Mouse (Mus musculus) layer of hippocampus, postnatal 36 days (tissue): Measurements from ENCODE around the gene Omg. TPM values are rescaled to one million over a fixed set of nuclear protein-coding genes. Genes with fewer than 3 reads are reported as not detected.

Experiments used
- DNase-seq, 2 experiments: peaks; one replicate each; pipeline ENCODE4 v3.0.0; 2022
- total RNA-seq, 2 experiments: library from RNA; stranded (reverse); gene quantifications; 2 replicates each; pipeline ENCODE4 v1.2.3; 2021

Gene Omg
- 10 to 100 TPM; 80.9 to 92.7 TPM for total RNA-seq

DNA sequence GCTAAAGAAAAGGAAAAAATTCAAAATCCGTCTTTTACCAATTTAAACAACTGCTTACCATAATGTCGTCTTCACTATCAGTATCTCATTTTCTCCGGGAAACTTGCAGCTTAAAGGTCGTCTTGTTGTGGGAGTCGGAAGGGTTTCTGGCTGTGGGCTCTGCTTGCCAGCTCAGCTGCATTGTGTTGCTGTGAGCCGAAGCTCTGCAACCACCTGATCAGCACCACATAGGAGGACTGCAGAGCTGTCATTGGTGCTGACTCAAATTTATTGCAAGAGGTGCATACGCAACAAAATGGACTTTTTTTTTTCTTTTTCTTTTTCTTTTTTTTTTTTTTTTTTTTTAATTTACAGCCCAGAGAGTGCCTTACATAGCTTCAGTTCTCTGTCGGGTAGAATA, at the start of gene Omg:
TSS of gene Omg (minus strand) at position 240 of the 400 bp plus-strand sequence.
- DNase-seq = peak; percentile 64 to 65

DNA sequence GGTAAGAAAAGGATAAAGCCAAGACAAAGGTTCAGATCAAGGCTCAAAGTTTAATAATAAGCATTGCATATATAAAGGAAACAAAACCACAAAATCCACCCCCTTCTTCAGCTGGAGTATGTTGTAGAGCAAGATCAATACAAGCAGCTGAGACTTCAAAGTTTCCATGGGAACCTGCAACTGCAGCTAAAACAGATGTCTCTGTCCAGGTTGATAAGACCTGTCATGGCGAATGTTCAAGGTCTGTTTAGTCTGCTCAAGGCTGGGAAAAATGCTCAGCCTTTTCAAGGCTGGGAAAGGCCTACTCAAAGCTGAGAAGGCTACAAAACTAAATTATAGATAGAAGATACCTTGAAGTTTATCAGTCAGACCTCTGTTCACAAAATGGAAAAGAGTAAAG, 48.7 kb upstream of the Omg start:
- DNase-seq = no peak

- no peak for DNase-seq
Measured at GRCm38 (mm10) chr11:79536293-79536692, 32.4 kb upstream of the Omg start.

DNA sequence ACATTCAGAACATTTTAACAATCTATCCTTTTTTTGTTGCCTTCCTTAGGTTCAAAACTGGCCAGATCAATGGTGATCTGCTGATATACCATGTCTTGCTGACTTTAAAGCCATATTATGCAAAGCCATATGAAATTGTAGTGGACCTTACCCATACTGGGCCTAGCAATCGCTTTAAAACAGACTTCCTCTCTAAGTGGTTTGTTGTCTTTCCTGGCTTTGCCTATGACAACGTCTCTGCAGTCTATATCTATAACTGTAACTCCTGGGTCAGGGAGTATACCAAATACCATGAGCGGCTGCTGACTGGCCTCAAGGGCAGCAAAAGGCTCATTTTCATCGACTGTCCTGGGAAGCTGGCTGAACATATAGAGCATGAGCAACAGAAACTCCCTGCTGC, 31.7 kb upstream of the Omg start:
- DNase-seq = no peak

DNA sequence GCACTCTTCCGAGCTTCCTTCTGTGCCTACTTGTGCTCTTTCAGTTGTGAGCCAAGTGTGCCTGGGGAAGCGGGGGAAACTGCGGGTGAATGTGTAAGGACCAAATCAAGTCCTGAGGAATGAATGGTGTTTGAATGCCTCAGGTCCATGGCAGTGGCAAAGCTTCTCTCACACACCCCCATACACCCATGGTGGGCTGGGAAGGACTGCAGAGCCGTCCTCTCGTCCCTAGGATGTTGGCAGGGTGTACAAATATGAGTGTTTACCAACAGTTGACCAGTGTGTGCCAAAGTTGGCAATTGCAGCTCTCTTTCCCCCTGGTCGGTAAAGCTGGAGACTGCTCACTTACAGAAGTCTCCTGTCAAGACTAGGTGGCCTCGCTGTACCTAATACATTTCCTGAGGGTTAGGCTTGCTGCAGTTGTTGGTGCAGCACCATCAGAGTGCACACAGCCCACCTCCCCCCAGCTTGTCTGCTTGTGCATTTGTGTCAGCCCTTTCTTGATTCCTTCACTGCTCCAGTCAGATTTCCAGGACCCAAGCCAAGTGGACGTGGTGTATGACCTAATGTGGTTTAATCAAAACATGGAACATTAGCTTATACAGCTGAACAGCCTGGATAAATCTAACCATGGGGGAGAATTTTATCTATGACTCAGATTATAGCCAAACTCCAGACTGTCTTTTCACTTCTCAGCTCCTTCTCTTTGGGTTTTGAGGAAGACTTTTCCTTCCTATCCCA, 30.2 kb upstream of the Omg start:
- DNase-seq = peak in 1 of 2 experiments; percentile 19

DNA sequence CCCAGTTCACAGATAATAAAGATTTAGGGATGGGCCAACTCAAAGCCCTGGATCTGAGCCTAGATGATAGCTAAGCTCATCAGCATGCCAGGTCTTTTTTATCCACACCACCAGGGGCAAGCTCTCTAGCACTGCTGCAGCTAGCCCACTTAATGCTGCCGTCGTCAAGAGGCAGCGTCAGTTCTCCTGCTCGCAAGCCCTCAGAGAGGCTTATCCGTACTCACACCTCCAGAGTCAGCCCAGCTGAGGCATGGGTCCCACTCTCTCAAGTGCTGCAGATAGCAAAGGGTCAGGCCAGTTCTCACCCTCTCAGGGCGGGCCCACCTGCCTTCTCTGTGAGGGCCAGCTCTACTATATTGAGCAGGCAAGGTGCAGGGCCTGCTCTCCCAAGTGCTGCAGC, 29.4 kb upstream of the Omg start:
- no peak for DNase-seq

GRCm38 (mm10) chr11:79531485-79531884, 27.6 kb upstream of the Omg start:
- DNase-seq = no peak

DNA sequence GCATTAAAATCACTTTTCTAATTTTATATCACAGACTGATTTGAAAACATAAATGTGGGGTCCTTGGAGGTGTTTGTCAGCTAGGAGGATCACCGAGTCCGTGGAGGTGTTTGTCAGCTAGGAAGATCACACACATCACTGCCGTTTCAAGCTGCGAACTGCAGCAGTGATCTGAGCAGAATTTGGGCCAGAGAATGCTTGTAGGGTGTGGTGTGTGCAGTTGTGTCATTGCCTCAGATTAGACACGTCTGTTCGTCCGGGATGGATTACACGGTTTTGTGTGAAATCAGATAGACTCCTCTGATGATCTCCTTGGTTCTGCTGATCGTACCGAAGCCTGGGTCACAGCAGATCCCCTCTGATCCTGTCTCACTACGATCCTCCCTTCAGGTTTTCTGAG, 26.9 kb upstream of the Omg start:
- DNase-seq = no peak

DNA sequence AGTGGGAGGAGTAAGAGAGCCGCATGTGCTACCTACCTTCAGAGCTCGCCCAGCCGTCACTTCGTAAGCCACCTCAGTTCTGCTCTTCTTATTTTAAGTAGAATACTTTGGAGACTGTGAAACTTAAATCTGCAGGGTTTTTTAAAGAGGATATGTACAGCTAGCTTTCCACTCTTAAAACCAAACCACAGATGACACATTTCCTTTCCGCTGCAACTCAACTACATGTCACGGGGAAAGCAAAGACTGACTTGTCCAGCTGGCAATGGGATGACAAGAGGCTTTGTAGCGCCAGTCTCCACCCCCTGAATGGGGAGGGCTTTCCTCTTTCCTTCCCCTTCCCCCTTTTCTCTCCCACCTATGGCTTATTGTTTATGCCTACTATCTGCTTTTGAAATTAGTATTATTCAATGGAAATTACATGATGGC, 26.5 kb upstream of the Omg start, which contains the start of the genes Evi2 and Evi2a:
TSS of gene Evi2 (minus strand) at position 257 of the 429 bp plus-strand sequence.
TSS of gene Evi2a (minus strand) at position 277 of the 429 bp plus-strand sequence.
- DNase-seq = peak in 1 of 2 experiments; percentile 24

DNA sequence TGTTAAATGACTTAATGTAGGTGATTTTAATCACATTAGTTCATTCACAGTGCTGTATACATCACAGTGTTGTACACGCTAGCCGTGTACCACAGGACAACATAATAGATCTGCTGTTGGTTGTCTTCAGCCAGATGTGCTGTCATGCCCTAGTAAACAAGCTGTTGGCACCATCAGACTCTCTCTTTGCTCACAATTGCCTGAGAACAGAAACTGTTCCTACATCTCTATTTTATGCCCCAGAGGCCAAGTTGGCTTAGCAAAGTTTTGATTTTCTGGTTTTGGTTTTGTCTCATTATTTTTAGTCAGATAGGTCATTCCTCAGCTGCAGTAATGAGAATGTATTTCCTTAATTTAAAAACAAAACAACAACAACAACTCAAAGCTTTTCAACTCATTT, 25.9 kb upstream of the Omg start:
- no peak for DNase-seq

GRCm38 (mm10) chr11:79529226-79529625, 25.3 kb upstream of the Omg start:
- no peak for DNase-seq

- DNase-seq = no peak
Measured at GRCm38 (mm10) chr11:79528601-79529000, 24.7 kb upstream of the Omg start.

GRCm38 (mm10) chr11:79527739-79528384, 24.0 kb upstream of the Omg start:
- no peak for DNase-seq

DNA sequence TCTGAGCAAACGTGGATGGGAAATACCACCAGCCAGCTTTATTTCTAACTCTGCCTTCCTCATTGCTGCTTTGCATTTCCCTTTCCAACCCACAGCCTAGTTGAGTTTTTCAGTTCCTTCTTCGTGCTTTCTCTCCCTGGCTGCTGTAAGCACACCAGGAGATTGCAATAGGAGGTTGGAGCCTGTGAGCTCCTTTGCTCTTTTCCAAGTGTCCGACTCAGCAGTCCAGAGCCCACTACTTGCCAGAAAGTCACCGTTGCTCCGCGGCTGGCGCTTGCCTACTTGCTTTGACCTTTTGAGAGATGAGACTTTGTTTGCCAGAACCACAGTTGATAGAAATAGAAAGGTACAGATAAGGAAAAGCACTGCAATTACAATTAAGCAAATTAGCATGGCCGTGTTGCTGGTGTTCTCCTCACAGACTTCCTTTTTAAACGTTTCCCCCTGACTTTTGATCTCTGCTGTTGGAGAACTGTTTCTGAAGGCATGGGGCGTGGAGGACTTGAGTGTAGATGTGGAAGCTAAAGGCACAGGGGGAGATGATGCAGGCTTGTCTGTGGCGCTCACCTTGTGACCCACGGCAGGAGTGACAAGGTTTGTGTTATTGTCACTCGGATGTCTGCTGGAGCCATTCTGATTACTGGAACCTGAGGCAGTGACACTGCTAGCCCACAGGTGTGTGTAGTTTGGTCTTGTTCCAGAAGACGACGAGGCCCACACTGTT, 23.3 kb upstream of the Omg start:
- no peak for DNase-seq

DNA sequence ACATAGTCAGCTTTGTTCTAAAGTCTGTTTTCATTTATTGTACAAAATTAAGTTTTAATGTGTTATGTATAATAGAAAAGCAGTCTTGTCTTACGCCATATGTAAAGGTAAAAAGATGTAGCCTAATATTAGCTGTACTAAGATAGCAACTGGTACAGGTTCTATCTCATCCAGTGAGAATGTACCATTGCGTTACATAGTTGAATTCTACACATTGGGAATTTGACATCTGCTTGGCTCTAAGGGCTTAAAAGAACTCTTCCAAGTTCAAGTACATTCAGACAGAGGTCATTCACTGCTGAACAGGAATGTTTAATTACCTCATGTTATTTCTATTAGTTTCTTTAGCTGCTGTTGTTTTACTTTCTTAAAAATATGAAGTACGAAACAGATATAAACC, 22.7 kb upstream of the Omg start:
- no peak for DNase-seq

DNA sequence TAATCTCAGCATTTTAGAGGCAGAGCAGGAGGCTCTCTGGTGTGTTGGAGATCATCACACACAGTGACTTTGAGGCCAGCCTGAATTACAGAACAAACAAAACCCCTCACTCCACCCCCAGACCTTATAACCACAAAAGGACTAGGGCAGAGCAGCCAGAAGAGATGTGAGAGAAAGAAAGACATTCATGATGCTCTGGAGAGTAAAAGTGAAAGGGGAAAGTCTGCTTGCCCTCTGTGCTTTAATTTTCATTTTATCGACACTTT, 20.4 kb upstream of the Omg start:
- no peak for DNase-seq

DNA sequence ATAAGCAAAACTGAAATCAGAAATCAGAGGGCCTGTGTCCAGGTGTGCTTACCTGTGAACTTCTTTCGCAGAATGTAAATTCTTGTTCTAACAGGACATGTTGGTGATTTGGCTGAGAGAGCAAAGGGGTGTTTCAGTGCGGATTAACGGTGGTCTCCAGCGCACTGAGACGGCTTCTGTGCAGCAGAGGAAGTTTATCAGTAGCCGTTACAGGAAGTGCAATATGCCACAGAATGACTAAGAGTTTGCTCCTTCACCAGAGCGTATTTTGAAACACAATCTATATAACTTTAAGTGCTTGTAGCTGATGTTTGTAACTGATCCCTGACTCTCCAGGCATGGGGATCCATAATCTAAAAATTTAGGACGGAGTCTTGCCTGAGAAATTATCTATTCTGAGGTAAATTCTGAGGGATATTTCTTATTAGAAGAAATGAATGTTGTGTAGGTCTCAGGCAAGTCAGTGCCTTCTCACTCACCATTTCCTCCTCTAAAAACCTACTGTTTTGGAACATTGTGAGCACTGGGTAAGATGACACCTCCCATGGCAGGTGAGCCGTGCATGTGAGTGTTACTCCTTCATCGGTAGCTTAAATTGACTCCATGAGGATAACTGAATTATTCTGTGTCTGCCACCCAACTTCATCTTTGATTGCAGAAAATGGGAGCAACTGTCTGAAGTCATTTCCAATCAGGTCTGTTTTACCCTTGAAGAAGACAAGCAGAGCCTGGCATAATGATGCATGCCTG, 19.9 kb upstream of the Omg start, which contains the start of gene Evi2b:
TSS of gene Evi2b (minus strand) at position 203 of the 750 bp plus-strand sequence.
- no peak for DNase-seq

- DNase-seq = no peak
Measured at GRCm38 (mm10) chr11:79522944-79523343, 19.1 kb upstream of the Omg start.

GRCm38 (mm10) chr11:79521930-79522329, 18.0 kb upstream of the Omg start:
- no peak for DNase-seq

- DNase-seq = no peak
Measured at GRCm38 (mm10) chr11:79520772-79521171, 16.9 kb upstream of the Omg start.

- DNase-seq = no peak
Measured at GRCm38 (mm10) chr11:79519878-79520291, 16.0 kb upstream of the Omg start.

DNA sequence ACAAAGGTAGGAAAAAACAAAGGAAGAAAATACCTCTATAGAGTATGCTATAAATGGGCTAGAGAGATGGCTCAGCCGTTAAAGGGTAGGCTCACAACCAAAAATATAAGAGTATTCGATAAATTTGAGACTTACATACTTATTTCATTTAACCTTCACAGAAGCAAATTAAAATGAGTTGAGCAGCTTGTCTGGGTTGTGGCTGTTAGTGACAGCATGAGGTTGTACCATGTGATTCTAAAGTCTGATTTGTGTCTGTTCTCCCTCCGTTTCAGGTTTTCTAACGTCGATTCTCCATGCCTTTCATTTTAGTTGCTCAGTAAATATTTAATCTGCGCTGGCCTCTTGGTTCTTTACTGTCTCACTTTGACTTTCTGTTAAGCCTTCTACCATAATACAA, 15.4 kb upstream of the Omg start:
- DNase-seq = no peak

DNA sequence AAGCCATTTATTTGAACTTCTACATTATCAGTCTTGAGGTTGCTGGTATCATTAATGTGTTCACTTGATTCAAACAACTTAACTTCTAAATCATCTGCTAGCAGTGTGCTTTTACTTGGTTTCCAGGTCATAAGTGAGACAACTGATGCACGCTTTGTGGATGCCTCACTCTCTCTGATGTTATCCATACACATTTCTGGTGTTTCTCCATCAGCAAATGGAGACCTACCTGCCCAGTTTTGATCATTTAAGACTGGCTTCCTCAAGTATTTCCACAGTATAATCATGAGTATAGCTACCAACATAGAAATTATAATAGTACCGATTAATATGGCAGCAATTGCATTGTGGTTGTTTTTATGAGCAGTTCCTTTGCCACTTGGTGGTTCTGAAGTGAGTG, 11.9 kb upstream of the Omg start:
- no peak for DNase-seq
